Mouse (Mus musculus) embryonic fibroblast, embryonic 13.5 days (primary cell): ENCODE measurements around the gene Slc41a2.

Source experiments
- CTCF ChIP-seq: IDR thresholded peaks from 2 replicates; pipeline ENCODE4 v1.5.1; 2011; ENCODE audit warnings: mild to moderate bottlenecking, control low read depth, low read length, moderate library complexity, borderline replicate concordance; ENCODE audit not compliant: insufficient read depth
- POLR2A ChIP-seq: IDR thresholded peaks from 2 replicates; pipeline ENCODE4 v1.6.1; 2011; ENCODE audit warnings: low read depth, mild to moderate bottlenecking, control low read depth, low read length, moderate library complexity

DNA sequence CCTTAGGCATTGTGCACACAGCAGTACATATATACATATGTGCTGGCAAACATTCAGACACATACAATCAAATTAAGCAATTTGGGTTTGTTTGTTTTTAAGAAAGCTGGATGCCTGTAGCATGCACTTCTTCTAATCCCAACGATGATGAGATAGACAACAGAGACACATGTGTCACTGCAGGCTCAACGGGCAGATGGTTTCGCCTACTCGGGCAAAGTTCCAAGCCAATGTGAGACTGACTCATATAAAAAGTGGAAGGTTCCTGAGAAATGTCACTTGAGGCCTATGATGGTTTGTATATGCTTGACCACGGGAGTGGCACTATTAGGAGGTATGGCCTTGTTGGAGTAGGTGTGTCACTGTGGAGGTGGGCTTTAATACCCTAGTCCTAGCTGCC lies 5.5 kb upstream of the Slc41a2 start:
- TF ChIP-seq POLR2A (no peak), CTCF (no peak)
